Mouse (Mus musculus): ENCODE measurements around the gene Ccl27a. TPM values are rescaled to one million over a fixed set of nuclear protein-coding genes. Genes with fewer than 3 reads are reported as not detected.

Ccl27a gene
- polyA plus RNA-seq, 1 experiment from 2014 or later: 1.1 TPM

- no peaks in the 10 kb centered on the region for H3K36me3 ChIP-seq (ENCODE audit: inconsistent target)
- H3K27ac ChIP-seq: peak overlapping the region; percentile 15
- WGBS (ENCODE audit: missing documents): 43% methylated on average over 1 of the region's 1 CpGs
- H3K79me2 ChIP-seq (ENCODE audit: inconsistent target): peaks cover 13% of the 10 kb centered on the region
- H3K4me3 ChIP-seq (ENCODE audit: inconsistent target): no peak overlapping the region
These were observed 35.8 kb downstream of the Ccl27a start for GRCm38 (mm10) chr4:41738256-41738603.

GRCm38 (mm10) chr4:41737602-41738255 is 36.3 kb downstream of the Ccl27a start:
- Histone ChIP-seq H3K27ac (peak overlapping the region; percentile 15), H3K79me2 (ENCODE audit: inconsistent target) (peaks cover 13% of the 10 kb centered on the region)
- WGBS (ENCODE audit: missing documents): 15% methylated on average over 8 of the region's 8 CpGs

GRCm38 (mm10) chr4:41731052-41731765 is 42.8 kb downstream of the Ccl27a start, which contains the start of gene Arid3c:
Arid3c (minus strand) TSS chr4:41731142.
- Histone ChIP-seq H3K27ac (no peak within 1 kb of the TSS), H3K36me3 (ENCODE audit: inconsistent target) (no peaks in the 10 kb centered on the region), H3K4me3 (ENCODE audit: inconsistent target) (no peak within 1 kb of the TSS), H3K79me2 (ENCODE audit: inconsistent target) (no peaks in the 10 kb centered on the region)
- WGBS (ENCODE audit: missing documents): 2% methylated on average over 39 of the region's 50 CpGs

More at GRCm38 (mm10) chr4:41737602-41738255, 36.3 kb downstream of the Ccl27a start:
- Histone ChIP-seq H3K4me3 (ENCODE audit: inconsistent target) (no peak overlapping the region), H3K36me3 (ENCODE audit: inconsistent target) (no peaks in the 10 kb centered on the region)

- H3K79me2 ChIP-seq (ENCODE audit: inconsistent target): peaks cover 9% of the 10 kb centered on the region
- H3K27ac ChIP-seq: no peak overlapping the region
- WGBS (ENCODE audit: missing documents): 37% methylated on average over 17 of the region's 20 CpGs
- H3K36me3 ChIP-seq (ENCODE audit: inconsistent target): no peaks in the 10 kb centered on the region
- H3K4me3 ChIP-seq (ENCODE audit: inconsistent target): no peak overlapping the region
These were observed 47.0 kb downstream of the Ccl27a start for GRCm38 (mm10) chr4:41726826-41727621.

GRCm38 (mm10) chr4:41722918-41723351 is 51.1 kb downstream of the Ccl27a start, which contains the start of gene Dctn3:
Dctn3 (minus strand) TSS chr4:41723170.
- peak within 1 kb of the TSS; percentile 95 for H3K4me3 ChIP-seq (ENCODE audit: inconsistent target)
- H3K27ac ChIP-seq: peak within 1 kb of the TSS; percentile 21; the same call in 1 of the 2 replicates
- H3K79me2 ChIP-seq (ENCODE audit: inconsistent target): peaks cover 17% of the 10 kb centered on the region
- under 1% methylated on average over 27 of the region's 27 CpGs for WGBS (ENCODE audit: missing documents)
- H3K36me3 ChIP-seq (ENCODE audit: inconsistent target): peaks cover 27% of the 10 kb centered on the region

Other genes with a start within 250 kb of the Ccl27a start
- 53.0 to 79.9 TPM (median 67.6 TPM) in 3 replicates for gene Fam219a, start 204.7 kb downstream of the Ccl27a start, polyA plus RNA-seq (2018)
- gene Dnaic1, start 204.5 kb downstream of the Ccl27a start, polyA plus RNA-seq (2018): 0.25 to 1.1 TPM (median 0.45 TPM) in 3 replicates
- 1.2 to 3.7 TPM (median 1.6 TPM) in 3 replicates for gene Enho, start 133.9 kb downstream of the Ccl27a start, polyA plus RNA-seq (2018)
- gene Cntfr, start 77.2 kb downstream of the Ccl27a start, polyA plus RNA-seq (2018): not detected in 3 replicates
- 34.7 to 49.1 TPM (median 47.4 TPM) in 3 replicates for gene Il11ra1, start 74.3 kb downstream of the Ccl27a start, polyA plus RNA-seq (2018)
- 6.4 to 25.9 TPM (median 19.8 TPM) in 3 replicates for gene Rpp25l, start 60.7 kb downstream of the Ccl27a start, polyA plus RNA-seq (2018)
- gene Dctn3, start 51.1 kb downstream of the Ccl27a start, polyA plus RNA-seq (2018): 34.4 to 93.4 TPM (median 69.6 TPM) in 3 replicates
- gene Arid3c, start 43.1 kb downstream of the Ccl27a start, polyA plus RNA-seq (2018): not detected in 3 replicates
- 18.2 to 19.2 TPM (median 18.2 TPM) in 3 replicates for gene Galt, start 19.0 kb downstream of the Ccl27a start, polyA plus RNA-seq (2018)
- gene Sigmar1, start 18.1 kb downstream of the Ccl27a start, polyA plus RNA-seq (2018): 37.5 to 72.4 TPM (median 70.3 TPM) in 3 replicates
- gene Gm21541, start 129.4 kb upstream of the Ccl27a start, polyA plus RNA-seq (2018): not detected in 3 replicates
- not detected in 3 replicates for gene Gm20878, start 167.3 kb upstream of the Ccl27a start, polyA plus RNA-seq (2018)
- not detected in 3 replicates for gene Fam205a4, start 191.8 kb upstream of the Ccl27a start, polyA plus RNA-seq (2018)